ENCODE assay signal across 13 mouse cellular contexts in the genomic region with DNA sequence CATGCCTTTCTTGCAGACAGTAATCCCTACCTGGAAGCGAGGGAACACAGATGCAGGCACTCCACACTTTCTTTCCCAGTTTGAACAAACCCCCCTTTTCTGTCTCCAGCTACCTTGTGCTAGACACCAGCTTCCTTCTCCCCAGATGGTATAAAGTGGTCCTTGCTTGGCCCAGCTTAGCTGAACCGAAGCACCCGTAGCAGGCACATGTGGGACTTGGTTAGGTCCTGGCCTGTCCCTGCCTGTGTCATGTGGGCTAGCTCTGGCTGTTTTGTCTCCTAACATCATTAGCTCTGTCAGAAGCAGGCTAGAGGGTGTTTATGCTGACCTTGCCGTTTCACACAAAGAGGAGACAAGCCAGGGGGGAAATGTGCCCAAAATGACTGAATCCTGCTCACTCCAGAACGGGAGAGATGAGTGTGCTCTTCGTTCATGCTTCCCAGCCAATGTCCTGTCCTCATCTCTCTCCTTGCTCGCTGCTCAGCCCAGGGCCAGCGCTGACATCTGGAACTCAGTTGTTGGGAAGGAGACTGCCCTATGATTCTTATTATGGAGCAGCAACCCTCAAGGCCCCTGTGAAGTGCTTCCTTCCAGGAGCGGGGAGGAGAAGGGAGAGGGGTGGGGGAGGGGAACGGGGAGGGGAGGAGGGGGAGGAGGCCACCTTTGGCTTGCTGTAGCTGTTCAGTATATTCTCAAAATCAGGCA. TPM values are rescaled to one million over a fixed set of nuclear protein-coding genes. Genes with fewer than 3 reads are reported as not detected.
DNase-seq lines count a peak whose midpoint lies in the region; ATAC-seq and TF ChIP-seq lines count a peak whose summit lies in the region.
"Had no signal": no experiment of that assay in that cellular context is flagged by ENCODE, and none has a peak within 500 bp of the region (broad histone marks: within the 10 kb centered on the region; RNA-seq: fewer than 3 reads in every experiment).

No protein-coding gene starts in this region.

- H3K27me3 ChIP-seq in intestine, embryonic 14.5 days (replicated peaks; ENCODE audit: control insufficient read depth, insufficient read depth, low read length) = no peaks in the 10 kb centered on the region
- H3K27me3 ChIP-seq in intestine, postnatal 0 days (replicated peaks; ENCODE audit: control insufficient read depth, insufficient read depth, low read length) = no peaks in the 10 kb centered on the region
- no peaks in the 10 kb centered on the region for H3K27me3 ChIP-seq in testis, adult 2 months (ENCODE audit: control insufficient read depth, insufficient read depth, low read length)
- no peaks in the 10 kb centered on the region for H3K27me3 ChIP-seq in stomach, embryonic 15.5 days (replicated peaks)
- H3K27me3 ChIP-seq: heart, embryonic 15.5 days had no signal

- no peak overlapping the region for H3K4me3 ChIP-seq in intestine, embryonic 14.5 days (ENCODE audit: low read depth, low read length)
- no peak overlapping the region for H3K4me3 ChIP-seq in intestine, postnatal 0 days (ENCODE audit: low read depth, low read length)
- peak overlapping the region; percentile 67 for H3K4me3 ChIP-seq in testis, adult 2 months (ENCODE audit: control insufficient read depth, low read depth, low read length)
- no peak overlapping the region for H3K4me3 ChIP-seq in stomach, embryonic 15.5 days (replicated peaks)
- H3K4me3 ChIP-seq: heart, embryonic 15.5 days had no signal

- TF ChIP-seq CTCF in intestine, postnatal 0 days (IDR thresholded peaks at IDR 0.05; ENCODE audit: low read depth) = no peak
- TF ChIP-seq CTCF in testis, adult 2 months (IDR thresholded peaks at IDR 0.05; ENCODE audit: control insufficient read depth, insufficient read depth, insufficient replicate concordance, low read depth, low read length) = no peak

- no peak overlapping the region for H3K4me2 ChIP-seq in intestine, embryonic 14.5 days (ENCODE audit: low read length)
- H3K4me2 ChIP-seq in intestine, postnatal 0 days (replicated peaks; ENCODE audit: low read depth) = no peak overlapping the region
- H3K4me2 ChIP-seq in stomach, embryonic 15.5 days = 0 out of 2 replicates have a peak overlapping the region, but pooled peaks have one; percentile 11
- H3K4me2 ChIP-seq: heart, embryonic 15.5 days had no signal

- no peak overlapping the region for H3K27ac ChIP-seq in intestine, embryonic 14.5 days (ENCODE audit: low read depth)
- no peak overlapping the region for H3K27ac ChIP-seq in intestine, postnatal 0 days (ENCODE audit: low read depth, low read length)
- H3K27ac ChIP-seq in testis, adult 2 months (ENCODE audit: control insufficient read depth, insufficient read depth, low read depth, low read length) = no peak overlapping the region
- peak overlapping the region; percentile 36; the same call in 1 of the 2 replicates for H3K27ac ChIP-seq in stomach, embryonic 15.5 days
- H3K27ac ChIP-seq: heart, embryonic 15.5 days had no signal

- no peaks in the 10 kb centered on the region for H3K36me3 ChIP-seq in intestine, embryonic 14.5 days (ENCODE audit: control insufficient read depth, insufficient read depth, low read length)
- no peaks in the 10 kb centered on the region for H3K36me3 ChIP-seq in intestine, postnatal 0 days (ENCODE audit: control insufficient read depth, insufficient read depth)
- H3K36me3 ChIP-seq in testis, adult 2 months (ENCODE audit: control insufficient read depth, insufficient read depth, low read length) = no peaks in the 10 kb centered on the region
- no peaks in the 10 kb centered on the region for H3K36me3 ChIP-seq in stomach, embryonic 15.5 days
- H3K36me3 ChIP-seq: heart, embryonic 15.5 days had no signal

- no peak for TF ChIP-seq POLR2A in testis, adult 2 months (IDR thresholded peaks at IDR 0.05; ENCODE audit: control insufficient read depth, low read depth, low read length)

- WGBS in intestine, embryonic 14.5 days = 57% methylated on average over 8 of the region's 10 CpGs
- 56% methylated on average over 10 of the region's 10 CpGs for WGBS in intestine, postnatal 0 days
- 54% methylated on average over 9 of the region's 10 CpGs for WGBS in stomach, embryonic 15.5 days

- H3K9ac ChIP-seq in intestine, embryonic 14.5 days (ENCODE audit: low read length) = no peak overlapping the region
- no peak overlapping the region for H3K9ac ChIP-seq in intestine, postnatal 0 days (ENCODE audit: low read depth, low read length)
- no peak overlapping the region for H3K9ac ChIP-seq in stomach, embryonic 15.5 days
- H3K9ac ChIP-seq: heart, embryonic 15.5 days had no signal

- peak; percentile 27 for DNase-seq in embryo, embryonic 10 days (ENCODE audit: low spot score)
- DNase-seq in embryo, embryonic 10.5 days (ENCODE audit: low spot score) = no peak
- DNase-seq in intestine, embryonic 14.5 days (ENCODE audit: low spot score) = peak; percentile 48
- no peak for DNase-seq in testis, postnatal 14 days (ENCODE audit: low spot score)
- no peak for DNase-seq in right cerebral cortex, postnatal 14 days
- DNase-seq: adrenal gland, postnatal 36 days; gastrocnemius, postnatal 14 days; kidney, adult 11 months; kidney, postnatal 4 days had no signal

- no peaks in the 10 kb centered on the region for H3K9me3 ChIP-seq in intestine, embryonic 14.5 days (ENCODE audit: control insufficient read depth, low read length)
- H3K9me3 ChIP-seq in intestine, postnatal 0 days (ENCODE audit: control insufficient read depth) = no peaks in the 10 kb centered on the region
- H3K9me3 ChIP-seq in stomach, embryonic 15.5 days = no peaks in the 10 kb centered on the region
- H3K9me3 ChIP-seq: heart, embryonic 15.5 days had no signal

- no peak for ATAC-seq in intestine, embryonic 14.5 days (replicated peaks; ENCODE audit: low FRiP score, low TSS enrichment, low read depth)
- no peak for ATAC-seq in intestine, postnatal 0 days
- ATAC-seq in stomach, embryonic 15.5 days (ENCODE audit: insufficient read depth, low FRiP score, low read depth) = no peak

- peaks cover 6% of the 10 kb centered on the region; the same call in 1 of the 2 replicates for H3K4me1 ChIP-seq in intestine, embryonic 14.5 days (replicated peaks; ENCODE audit: control insufficient read depth, insufficient read depth, low read length)
- H3K4me1 ChIP-seq in intestine, postnatal 0 days (replicated peaks; ENCODE audit: control insufficient read depth, insufficient read depth, low read length) = 0 out of 2 replicates have a peak, but pooled peaks cover 4% of the 10 kb centered on the region
- peaks cover 3% of the 10 kb centered on the region; the same call in 1 of the 2 replicates for H3K4me1 ChIP-seq in testis, adult 2 months (ENCODE audit: control insufficient read depth, insufficient read depth, low read length)
- peaks cover 8% of the 10 kb centered on the region; the same call in 1 of the 2 replicates for H3K4me1 ChIP-seq in stomach, embryonic 15.5 days

RNA-seq across cellular contexts. Expression of a gene that starts 1.2 kb away (rescaled TPM):
- 1.2 and 2.3 TPM in 2 replicates for polyA plus RNA-seq in intestine, embryonic 14.5 days (2014; fragmentation: Nextera tagmentation; extraction: Ambion mirVana)
- 0.44 TPM in 2 replicates for polyA plus RNA-seq in intestine, postnatal 0 days (2015; fragmentation: Nextera tagmentation; extraction: Ambion mirVana)
- polyA plus RNA-seq in testis, adult 2 months (2012; rRNA removed) = 5.0 and 6.6 TPM in 2 replicates
- polyA plus RNA-seq in stomach, embryonic 15.5 days (2015; fragmentation: Nextera tagmentation; extraction: Ambion mirVana) = 3.4 and 3.5 TPM in 2 replicates

RNA-seq across cellular contexts. Expression of a gene that starts 6.8 kb away (rescaled TPM):
- 23.0 and 23.3 TPM in 2 replicates for polyA plus RNA-seq in intestine, embryonic 14.5 days (2014; fragmentation: Nextera tagmentation; extraction: Ambion mirVana)
- polyA plus RNA-seq in intestine, postnatal 0 days (2015; fragmentation: Nextera tagmentation; extraction: Ambion mirVana) = 50.9 and 53.8 TPM in 2 replicates
- 31.7 and 33.7 TPM in 2 replicates for polyA plus RNA-seq in testis, adult 2 months (2012; rRNA removed)
- 48.7 and 54.8 TPM in 2 replicates for polyA plus RNA-seq in stomach, embryonic 15.5 days (2015; fragmentation: Nextera tagmentation; extraction: Ambion mirVana)

RNA-seq across cellular contexts. Expression of a gene that starts 50.1 kb away (rescaled TPM):
- polyA plus RNA-seq in intestine, embryonic 14.5 days (2014; fragmentation: Nextera tagmentation; extraction: Ambion mirVana) = 22.9 and 33.3 TPM in 2 replicates
- polyA plus RNA-seq in intestine, postnatal 0 days (2015; fragmentation: Nextera tagmentation; extraction: Ambion mirVana) = 20.9 and 22.7 TPM in 2 replicates
- polyA plus RNA-seq in testis, adult 2 months (2012; rRNA removed) = 0.43 TPM in 1 of 2 replicates, not detected in the other
- polyA plus RNA-seq in stomach, embryonic 15.5 days (2015; fragmentation: Nextera tagmentation; extraction: Ambion mirVana) = 25.2 and 30.7 TPM in 2 replicates

Comparison
In these comparisons a context has a peak if more than half of its experiments do, and no peak if none do; other contexts are left out.
1. DNase-seq: peak in embryo, embryonic 10 days (single experiment) and intestine, embryonic 14.5 days (single experiment); none in embryo, embryonic 10.5 days (single experiment), testis, postnatal 14 days (single experiment) and right cerebral cortex, postnatal 14 days (single experiment).
2. RNA of a gene that starts 50.1 kb away (polyA plus RNA-seq): 22.9 to 33.3 TPM in intestine, embryonic 14.5 days, 25.2 to 30.7 TPM in stomach, embryonic 15.5 days and 20.9 to 22.7 TPM in intestine, postnatal 0 days; 0.43 TPM in testis, adult 2 months; every median in the first group is over 10 times any median in the second.